Mouse (Mus musculus): ENCODE results near the gene Chsy1. TPM values are rescaled to one million over a fixed set of nuclear protein-coding genes. Genes with fewer than 3 reads are reported as not detected.

The Chsy1 gene
- polyA plus RNA-seq (2012; rRNA removed) (5.7 and 7.9 TPM in 2 replicates), polyA plus RNA-seq (2014; fragmentation: Nextera tagmentation; extraction: Ambion mirVana) (9.0 and 11.0 TPM in 2 replicates)

GRCm38 (mm10) chr7:66108961-66109854 is at the start of gene Chsy1:
Chsy1 (plus strand) TSS chr7:66109515.
- Histone ChIP-seq H3K27me3 (ENCODE audit: control insufficient read depth, insufficient read depth, low read length) (no peaks in the 10 kb centered on the region; the same call in 1 of the 2 replicates), H3K27ac (peak within 1 kb of the TSS; percentile 73), H3K4me1 (replicated peaks; ENCODE audit: control insufficient read depth in 2 of 2, insufficient read depth in 2 of 2, low read length in 1 of 2) (peaks cover 23 to 25% of the 10 kb centered on the region in 2 experiments), H3K9me3 (ENCODE audit: control insufficient read depth, low read length) (no peaks in the 10 kb centered on the region), H3K4me3 (ENCODE audit: insufficient read depth in 1 of 2, low read depth in 2 of 2, low read length in 2 of 2) (peak within 1 kb of the TSS; percentile 77 to 88), H3K36me3 (replicated peaks; ENCODE audit: control insufficient read depth, insufficient read depth, low read depth) (no peaks in the 10 kb centered on the region), H3K4me2 (ENCODE audit: low read depth) (peak within 1 kb of the TSS; percentile 75), H3K9ac (replicated peaks) (peak within 1 kb of the TSS; percentile 84)
- ATAC-seq (ENCODE audit: insufficient read depth) (peak; percentile 66), DNase-seq (ENCODE audit: low read depth in 3 of 3, low spot score in 3 of 3) (peak; percentile 68 to 73 (median 73))
- no peak; the same call in 1 of the 2 replicates for TF ChIP-seq CTCF (IDR thresholded peaks at IDR 0.05; ENCODE audit: low read depth)
- TF ChIP-seq EP300 (IDR thresholded peaks at IDR 0.05; ENCODE audit: low read depth), result 0 out of 2 replicates have a peak, but pooled peaks have one; percentile 28
- WGBS (ENCODE audit: insufficient replicate concordance), result under 1% methylated on average over 90 of the region's 123 CpGs

- H3K4me2 ChIP-seq (ENCODE audit: low read depth), result peak overlapping the region; percentile 68
- no peaks in the 10 kb centered on the region for H3K9me3 ChIP-seq (ENCODE audit: control insufficient read depth, low read length)
- peaks cover 7 to 11% of the 10 kb centered on the region in 2 experiments; a peak in 3 of 4 replicates for H3K4me1 ChIP-seq (replicated peaks; ENCODE audit: control insufficient read depth in 2 of 2, insufficient read depth in 2 of 2, low read length in 1 of 2)
- peak overlapping the region; percentile 21 for H3K27ac ChIP-seq
- peak; percentile 93 for ATAC-seq (ENCODE audit: insufficient read depth)
- under 1% methylated on average over 64 of the region's 64 CpGs for WGBS (ENCODE audit: insufficient replicate concordance)
- no peaks in the 10 kb centered on the region for H3K27me3 ChIP-seq (ENCODE audit: control insufficient read depth, insufficient read depth, low read length)
- peak overlapping the region; percentile 72 to 82 for H3K4me3 ChIP-seq (ENCODE audit: insufficient read depth in 1 of 2, low read depth in 2 of 2, low read length in 2 of 2)
- H3K9ac ChIP-seq (replicated peaks), result peak overlapping the region; percentile 89
- DNase-seq (ENCODE audit: low read depth in 3 of 3, low spot score in 3 of 3), result peak; percentile 68 to 71 (median 69)
- peaks cover 26% of the 10 kb centered on the region for H3K36me3 ChIP-seq (replicated peaks; ENCODE audit: control insufficient read depth, insufficient read depth, low read depth)
- TF ChIP-seq CTCF (IDR thresholded peaks at IDR 0.05; ENCODE audit: low read depth) (peak; percentile 26; the same call in 1 of the 2 replicates), EP300 (IDR thresholded peaks at IDR 0.05; ENCODE audit: low read depth) (no peak)
Measured at GRCm38 (mm10) chr7:66060066-66060956, 49.0 kb upstream of the Chsy1 start.

GRCm38 (mm10) chr7:66061057-66061456 is 48.3 kb upstream of the Chsy1 start:
- no peaks in the 10 kb centered on the region for H3K9me3 ChIP-seq (ENCODE audit: control insufficient read depth, low read length)
- ATAC-seq (ENCODE audit: insufficient read depth) (no peak), DNase-seq (ENCODE audit: low read depth in 3 of 3, low spot score in 3 of 3) (no peak)
- peaks cover 7 to 11% of the 10 kb centered on the region in 2 experiments; a peak in 3 of 4 replicates for H3K4me1 ChIP-seq (replicated peaks; ENCODE audit: control insufficient read depth in 2 of 2, insufficient read depth in 2 of 2, low read length in 1 of 2)
- no peaks in the 10 kb centered on the region for H3K27me3 ChIP-seq (ENCODE audit: control insufficient read depth, insufficient read depth, low read length)
- peak overlapping the region; percentile 89 for H3K9ac ChIP-seq (replicated peaks)
- H3K36me3 ChIP-seq (replicated peaks; ENCODE audit: control insufficient read depth, insufficient read depth, low read depth), result peaks cover 32% of the 10 kb centered on the region
- no peak for TF ChIP-seq CTCF (IDR thresholded peaks at IDR 0.05; ENCODE audit: low read depth)
- no peak for TF ChIP-seq EP300 (IDR thresholded peaks at IDR 0.05; ENCODE audit: low read depth)
- peak overlapping the region; percentile 72 to 82 for H3K4me3 ChIP-seq (ENCODE audit: insufficient read depth in 1 of 2, low read depth in 2 of 2, low read length in 2 of 2)
- H3K4me2 ChIP-seq (ENCODE audit: low read depth), result peak overlapping the region; percentile 68
- H3K27ac ChIP-seq, result peak overlapping the region; percentile 6; the same call in 1 of the 2 replicates
- WGBS (ENCODE audit: insufficient replicate concordance), result 1% methylated on average over 14 of the region's 14 CpGs

GRCm38 (mm10) chr7:66076411-66076810 is 32.9 kb upstream of the Chsy1 start:
- H3K9me3 ChIP-seq (ENCODE audit: control insufficient read depth, low read length), result no peaks in the 10 kb centered on the region
- no peak for TF ChIP-seq EP300 (IDR thresholded peaks at IDR 0.05; ENCODE audit: low read depth)
- no peak for TF ChIP-seq CTCF (IDR thresholded peaks at IDR 0.05; ENCODE audit: low read depth)
- H3K4me1 ChIP-seq (replicated peaks; ENCODE audit: control insufficient read depth in 2 of 2, insufficient read depth in 2 of 2, low read length in 1 of 2), result peaks cover 10 to 13% of the 10 kb centered on the region in 2 experiments
- no peaks in the 10 kb centered on the region for H3K27me3 ChIP-seq (ENCODE audit: control insufficient read depth, insufficient read depth, low read length)
- no peak overlapping the region for H3K27ac ChIP-seq
- H3K36me3 ChIP-seq (replicated peaks; ENCODE audit: control insufficient read depth, insufficient read depth, low read depth), result peaks cover 48% of the 10 kb centered on the region
- no peak overlapping the region for H3K4me2 ChIP-seq (ENCODE audit: low read depth)
- no peak overlapping the region for H3K9ac ChIP-seq (replicated peaks)
- ATAC-seq (ENCODE audit: insufficient read depth) (no peak), DNase-seq (ENCODE audit: low read depth in 3 of 3, low spot score in 3 of 3) (no peak)
- 78% methylated on average over 2 of the region's 2 CpGs for WGBS (ENCODE audit: insufficient replicate concordance)
- H3K4me3 ChIP-seq (ENCODE audit: insufficient read depth in 1 of 2, low read depth in 2 of 2, low read length in 2 of 2), result no peak overlapping the region

All from liver, embryonic 14.5 days (tissue).